23 mouse cellular contexts compared by ENCODE assay signal in genomic region chr1:182099062-182099461, GRCm38 (mm10). TPM values are rescaled to one million over a fixed set of nuclear protein-coding genes. Genes with fewer than 3 reads are reported as not detected.
DNase-seq lines count a peak whose midpoint lies in the region; ATAC-seq and TF ChIP-seq lines count a peak whose summit lies in the region.
"Had no signal": no experiment of that assay in that cellular context is flagged by ENCODE, and none has a peak within 500 bp of the region (broad histone marks: within the 10 kb centered on the region; RNA-seq: fewer than 3 reads in every experiment).

No protein-coding gene starts in this region.

- TF ChIP-seq CTCF in gastrocnemius, adult 2 months (IDR thresholded peaks at IDR 0.05): no peak

- H3K9ac ChIP-seq in lung, embryonic 16.5 days (ENCODE audit: low read length): no peak overlapping the region
- no peak overlapping the region for H3K9ac ChIP-seq in stomach, embryonic 14.5 days (replicated peaks; ENCODE audit: low read depth, low read length)
- H3K9ac ChIP-seq: embryonic facial prominence, embryonic 13.5 days; forebrain, embryonic 13.5 days; hindbrain, embryonic 15.5 days had no signal

- H3K9me3 ChIP-seq in lung, embryonic 16.5 days (ENCODE audit: control insufficient read depth, low read length): no peaks in the 10 kb centered on the region
- no peaks in the 10 kb centered on the region for H3K9me3 ChIP-seq in stomach, embryonic 14.5 days (ENCODE audit: control insufficient read depth, low read depth, low read length)
- H3K9me3 ChIP-seq: embryonic facial prominence, embryonic 13.5 days; forebrain, embryonic 13.5 days; hindbrain, embryonic 15.5 days; midbrain, embryonic 10.5 days had no signal

- no peaks in the 10 kb centered on the region for H3K27me3 ChIP-seq in lung, embryonic 16.5 days (ENCODE audit: control insufficient read depth, insufficient read depth, low read depth, low read length)
- H3K27me3 ChIP-seq in stomach, embryonic 14.5 days (ENCODE audit: control insufficient read depth, insufficient read depth, low read length): no peaks in the 10 kb centered on the region
- H3K27me3 ChIP-seq: CH12.LX; embryonic facial prominence, embryonic 13.5 days; forebrain, embryonic 13.5 days; hindbrain, embryonic 15.5 days had no signal

- peaks cover 22% of the 10 kb centered on the region for H3K4me1 ChIP-seq in lung, embryonic 16.5 days (replicated peaks; ENCODE audit: control insufficient read depth, insufficient read depth, low read length)
- peaks cover 15% of the 10 kb centered on the region for H3K4me1 ChIP-seq in stomach, embryonic 14.5 days (ENCODE audit: control insufficient read depth, insufficient read depth, low read length)

- 17% methylated on average over 5 of the region's 5 CpGs for WGBS in lung, embryonic 16.5 days
- WGBS in stomach, embryonic 14.5 days: 24% methylated on average over 5 of the region's 5 CpGs

- H3K36me3 ChIP-seq in lung, embryonic 16.5 days (ENCODE audit: control insufficient read depth, insufficient read depth, low read length): no peaks in the 10 kb centered on the region
- H3K36me3 ChIP-seq in stomach, embryonic 14.5 days (ENCODE audit: control insufficient read depth, insufficient read depth, low read length): no peaks in the 10 kb centered on the region
- H3K36me3 ChIP-seq: embryonic facial prominence, embryonic 13.5 days; hindbrain, embryonic 15.5 days; midbrain, embryonic 10.5 days had no signal

- no peak overlapping the region for H3K4me2 ChIP-seq in lung, embryonic 16.5 days (ENCODE audit: low read depth, low read length)
- H3K4me2 ChIP-seq in stomach, embryonic 14.5 days (replicated peaks; ENCODE audit: low read depth, low read length): no peak overlapping the region
- H3K4me2 ChIP-seq: embryonic facial prominence, embryonic 13.5 days; forebrain, embryonic 13.5 days; hindbrain, embryonic 15.5 days had no signal

- no peak overlapping the region for H3K4me3 ChIP-seq in gastrocnemius, adult 2 months
- H3K4me3 ChIP-seq in lung, embryonic 16.5 days (ENCODE audit: low read length): no peak overlapping the region
- H3K4me3 ChIP-seq in stomach, embryonic 14.5 days (ENCODE audit: low read depth, low read length): no peak overlapping the region
- H3K4me3 ChIP-seq: embryonic facial prominence, embryonic 13.5 days; forebrain, embryonic 13.5 days; hindbrain, embryonic 15.5 days; midbrain, embryonic 10.5 days had no signal

- ATAC-seq in lung, embryonic 16.5 days (ENCODE audit: low read depth): 0 out of 2 replicates have a peak, but pooled peaks have one; percentile 16
- ATAC-seq in stomach, embryonic 14.5 days (ENCODE audit: insufficient number of reproducible peaks, insufficient read depth, low FRiP score, low read depth): 0 out of 2 replicates have a peak, but pooled peaks have one; percentile 2
- ATAC-seq: forebrain, embryonic 13.5 days had no signal

- DNase-seq in gastrocnemius, adult 2 months: no peak
- DNase-seq in gastrocnemius, postnatal 4 days (ENCODE audit: low spot score in 2 of 2): no peak
- no peak for DNase-seq in lung, postnatal 14 days
- peak; percentile 40 for DNase-seq in 3T3-L1 (ENCODE audit: low read depth, low spot score)
- no peak for DNase-seq in urinary bladder, postnatal 14 days (ENCODE audit: low spot score)
- DNase-seq: adrenal gland, adult 8-10 months; B cell, adult 2 months; cerebellum, adult 18-20 months; cerebellum, postnatal 25 days; gastrocnemius, postnatal 25 days; kidney, adult 2 months; kidney, postnatal 10 days; left cerebral cortex, postnatal 4 days; right cerebral cortex, postnatal 14 days; thymus, adult 2 months; thymus, postnatal 4 days had no signal

- H3K27ac ChIP-seq in gastrocnemius, adult 2 months: peak overlapping the region; percentile 48
- H3K27ac ChIP-seq in lung, embryonic 16.5 days (ENCODE audit: low read length): no peak overlapping the region
- H3K27ac ChIP-seq in stomach, embryonic 14.5 days (ENCODE audit: low read length): no peak overlapping the region
- H3K27ac ChIP-seq: embryonic facial prominence, embryonic 13.5 days; forebrain, embryonic 13.5 days; hindbrain, embryonic 15.5 days; midbrain, embryonic 10.5 days had no signal

- intact Hi-C loops in gastrocnemius, adult 2 months (cut with DNase I): no loop called here

RNA-seq across cellular contexts. Expression of gene Srp9, which starts 25.5 kb away (rescaled TPM):
- 10 to 100 TPM; 41.1 to 44.9 TPM for total RNA-seq in gastrocnemius, adult 2 months (2021)
- 10 to 100 TPM; 50.6 to 53.4 TPM for total RNA-seq in gastrocnemius, postnatal 4 days (2021)
- 133 and 141 TPM in 2 replicates for polyA plus RNA-seq in lung, embryonic 16.5 days (2015; fragmentation: Nextera tagmentation; extraction: Ambion mirVana)
- 145 and 153 TPM in 2 replicates for polyA plus RNA-seq in stomach, embryonic 14.5 days (2014; fragmentation: Nextera tagmentation; extraction: Ambion mirVana)
